Mouse (Mus musculus): ENCODE results near the gene Zfp101. TPM values are rescaled to one million over a fixed set of nuclear protein-coding genes. Genes with fewer than 3 reads are reported as not detected.

The Zfp101 gene
- 0.78 and 0.81 TPM in 2 replicates for polyA plus RNA-seq (2012; rRNA removed)

DNA sequence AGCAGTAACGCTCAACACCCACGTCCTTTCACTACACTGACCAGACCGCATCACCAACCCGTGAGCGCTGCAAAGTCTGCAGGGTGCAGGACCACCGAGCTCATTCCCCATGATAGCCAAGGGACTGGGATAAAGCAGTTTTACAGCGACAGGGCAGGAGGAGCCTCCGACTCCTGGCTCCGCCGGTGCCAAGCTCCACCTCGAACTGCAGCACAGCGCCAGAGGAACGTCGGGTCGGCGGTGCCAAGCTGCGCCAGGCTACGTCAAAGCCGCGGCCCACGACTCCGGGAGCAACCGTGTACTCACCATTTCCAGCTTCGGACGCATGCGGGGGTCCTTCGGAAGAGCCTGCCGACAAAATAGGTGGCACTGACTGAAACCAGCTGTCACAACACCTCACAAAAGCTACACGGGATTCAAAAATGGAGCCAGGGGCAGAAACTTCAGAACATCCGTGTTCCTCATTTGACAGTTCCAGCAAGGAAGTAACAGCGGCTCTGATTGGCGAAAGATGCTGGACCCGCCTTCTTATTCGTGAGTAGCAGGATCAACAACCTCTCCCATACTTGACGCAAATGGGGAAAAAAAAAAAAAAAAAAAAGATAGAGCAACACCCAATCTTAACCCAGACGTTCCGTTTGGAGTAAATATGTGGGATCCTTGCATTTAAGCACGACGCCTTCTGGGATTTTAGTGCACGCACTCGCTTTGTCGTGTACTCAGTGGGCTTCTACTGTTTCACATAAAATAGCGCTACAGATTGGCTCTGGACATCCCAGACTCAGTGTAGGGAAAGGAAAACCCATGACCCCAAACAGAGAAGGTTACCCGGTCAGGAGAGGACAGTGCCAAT, at the start of gene Zfp101:
Zfp101 (minus strand) TSS at position 460 of the 853 bp plus-strand sequence.

DNA sequence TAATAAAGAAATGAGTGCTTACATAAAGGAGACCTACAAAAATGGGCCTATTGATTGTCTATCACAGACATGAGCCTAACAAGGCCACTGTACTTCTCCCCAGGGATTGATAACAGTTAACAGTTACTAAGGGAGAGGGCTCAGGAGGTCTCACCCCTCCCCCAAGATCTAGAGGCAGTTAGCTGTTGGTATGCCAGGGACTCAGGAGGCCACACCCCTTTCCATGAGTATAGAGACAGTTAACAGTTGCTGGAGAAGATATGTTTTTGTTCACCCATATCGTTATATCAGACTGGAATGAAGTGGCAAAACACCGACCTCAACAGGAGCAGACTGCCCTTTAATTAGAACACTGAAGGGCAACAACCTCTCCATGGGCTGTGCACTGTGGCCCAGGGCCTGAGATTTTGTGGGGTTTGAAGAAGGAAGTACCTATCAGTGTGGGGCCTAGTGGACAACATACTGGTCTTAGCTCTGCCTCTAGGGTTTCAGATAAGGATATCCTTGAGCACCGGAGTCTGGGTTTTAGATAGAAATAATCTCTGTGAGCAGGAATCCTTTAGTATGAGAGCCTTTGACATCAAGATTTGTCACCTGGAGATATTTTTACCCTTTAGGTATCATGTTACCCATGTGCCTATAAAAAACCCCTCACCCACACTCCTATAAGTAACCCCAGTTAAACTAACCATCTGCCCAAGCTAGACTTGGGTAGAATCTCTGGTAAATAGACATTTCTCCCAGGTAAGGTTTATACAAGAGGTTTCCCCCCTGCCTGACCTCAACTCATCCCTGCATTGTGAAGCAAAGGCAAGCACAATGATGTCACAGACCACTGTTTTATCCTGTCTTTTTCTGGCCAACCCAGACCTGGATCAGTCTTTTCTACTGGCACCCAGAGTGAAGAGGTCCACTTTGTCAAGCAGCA, 37.8 kb upstream of the Zfp101 start, which contains the start of gene Actl9:
Actl9 (plus strand) TSS at position 878 of the 928 bp plus-strand sequence.

DNA sequence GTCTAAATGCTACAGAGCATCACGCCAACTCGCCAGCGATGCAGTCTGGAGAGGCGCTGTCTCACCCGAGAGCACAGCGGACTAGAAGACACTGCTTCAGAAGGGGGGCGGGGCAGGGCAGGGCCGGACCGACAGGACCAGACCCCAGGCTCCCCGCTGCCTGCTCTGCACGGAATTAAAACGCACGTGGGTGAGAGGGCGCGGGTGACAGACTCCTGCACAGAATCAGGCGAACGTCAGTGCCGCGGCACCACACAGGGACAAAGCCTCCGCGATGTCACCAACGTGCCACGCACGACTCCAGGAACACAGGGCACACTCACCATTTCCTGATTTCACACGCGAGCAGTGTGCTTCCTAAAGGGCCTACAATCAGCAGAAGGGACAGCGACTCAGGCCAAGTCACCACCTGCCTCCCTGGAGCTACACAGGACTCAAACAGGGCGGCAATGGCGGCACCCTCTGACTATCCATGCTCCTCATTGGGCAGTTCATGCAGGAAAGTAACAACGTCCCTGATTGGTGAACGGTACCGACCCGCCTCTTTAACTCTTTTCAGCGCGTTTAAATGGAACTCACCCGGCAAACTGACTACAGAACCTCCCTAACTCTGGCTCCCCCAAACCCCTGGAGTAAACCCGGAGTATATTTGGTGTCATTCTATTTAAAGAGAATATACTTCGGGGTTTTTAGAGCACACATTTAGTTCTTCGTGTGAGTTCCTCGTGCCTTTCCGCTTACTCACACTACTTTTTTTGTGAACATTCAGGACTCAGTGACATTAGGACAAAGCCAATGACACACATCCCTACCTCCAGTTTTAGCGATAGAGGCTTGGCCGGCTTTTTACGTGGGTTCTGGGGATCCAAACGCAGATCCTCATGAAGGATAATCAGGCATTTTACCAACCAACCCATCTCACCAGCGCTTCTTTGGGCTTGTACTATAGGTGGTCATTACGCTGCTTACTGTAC, 35.7 kb downstream of the Zfp101 start, which contains the start of gene Zfp81:
Zfp81 (minus strand) TSS at position 468 of the 974 bp plus-strand sequence.

Other genes with a start within 250 kb of the Zfp101 start
- not detected in 2 replicates for gene Olfr55, start 226.2 kb downstream of the Zfp101 start, polyA plus RNA-seq (2012; rRNA removed)
- gene Olfr239, start 203.3 kb downstream of the Zfp101 start, polyA plus RNA-seq (2012; rRNA removed), result not detected in 2 replicates
- gene Olfr1564, start 173.0 kb downstream of the Zfp101 start, polyA plus RNA-seq (2012; rRNA removed), result not detected in 2 replicates
- 0.31 and 0.44 TPM in 2 replicates for gene Zfp955a, start 139.5 kb downstream of the Zfp101 start, polyA plus RNA-seq (2012; rRNA removed)
- not detected in 2 replicates for gene Olfr63, start 130.0 kb downstream of the Zfp101 start, polyA plus RNA-seq (2012; rRNA removed)
- gene Zfp955b, start 105.1 kb downstream of the Zfp101 start, polyA plus RNA-seq (2012; rRNA removed), result 0.80 and 0.95 TPM in 2 replicates
- 0.41 and 0.93 TPM in 2 replicates for gene Zfp81, start 35.8 kb downstream of the Zfp101 start, polyA plus RNA-seq (2012; rRNA removed)
- gene Actl9, start 38.3 kb upstream of the Zfp101 start, polyA plus RNA-seq (2012; rRNA removed), result 0.08 and 0.31 TPM in 2 replicates
- gene Adamts10, start 129.6 kb upstream of the Zfp101 start, polyA plus RNA-seq (2012; rRNA removed), result 44.4 and 46.9 TPM in 2 replicates
- 2.5 and 4.5 TPM in 2 replicates for gene Myo1f, start 161.1 kb upstream of the Zfp101 start, polyA plus RNA-seq (2012; rRNA removed)
- 52.2 and 68.0 TPM in 2 replicates for gene Zfp414, start 234.4 kb upstream of the Zfp101 start, polyA plus RNA-seq (2012; rRNA removed)
- not detected in 2 replicates for gene Pram1, start 243.4 kb upstream of the Zfp101 start, polyA plus RNA-seq (2012; rRNA removed)

Measured in colon, adult 2 months (tissue).